Mouse (Mus musculus) olfactory bulb, adult 2 months (tissue): ENCODE data around the gene Gna12.

Experiments
- CTCF ChIP-seq: fragments of 200-500 bp; IDR thresholded peaks from 2 replicates; pipeline ENCODE4 v1.5.1; 2012; ENCODE audit warnings: low read depth, mild to moderate bottlenecking, low read length, moderate library complexity; ENCODE audit not compliant: insufficient read depth
- POLR2A ChIP-seq: fragments of 200-500 bp; IDR thresholded peaks from 2 replicates; pipeline ENCODE4 v1.6.1; 2012; ENCODE audit warnings: mild to moderate bottlenecking, low read depth, low read length, moderate library complexity; ENCODE audit not compliant: insufficient read depth

DNA sequence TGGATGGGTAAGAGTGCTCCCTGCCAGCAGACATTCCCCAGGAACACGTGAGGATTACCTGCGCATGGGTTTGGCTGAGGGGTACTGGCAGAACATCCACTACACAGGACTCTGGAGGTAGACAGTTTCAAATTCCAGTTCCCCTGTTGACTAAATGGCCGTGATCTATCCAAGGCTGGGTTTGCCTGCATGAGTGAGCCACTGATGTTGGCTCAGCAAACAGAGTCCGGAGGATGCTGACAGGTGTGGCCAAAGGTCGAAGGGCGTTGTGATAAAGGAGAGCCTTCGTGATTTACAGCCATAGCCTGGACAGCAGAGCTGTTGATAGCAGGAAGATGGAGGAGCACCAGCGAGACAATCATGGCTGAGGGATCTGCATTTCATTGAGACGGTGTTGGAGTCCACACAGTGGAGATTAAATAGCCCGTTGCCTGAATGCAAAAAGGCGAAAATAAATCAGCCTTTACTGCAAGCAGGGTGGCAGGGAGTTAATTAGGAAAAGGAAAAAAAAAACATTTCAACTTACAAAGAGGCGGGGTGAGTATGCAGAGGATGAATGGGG, 22.3 kb upstream of the Gna12 start:
- TF ChIP-seq POLR2A (no peak), CTCF (no peak)
